In the genomic region with DNA sequence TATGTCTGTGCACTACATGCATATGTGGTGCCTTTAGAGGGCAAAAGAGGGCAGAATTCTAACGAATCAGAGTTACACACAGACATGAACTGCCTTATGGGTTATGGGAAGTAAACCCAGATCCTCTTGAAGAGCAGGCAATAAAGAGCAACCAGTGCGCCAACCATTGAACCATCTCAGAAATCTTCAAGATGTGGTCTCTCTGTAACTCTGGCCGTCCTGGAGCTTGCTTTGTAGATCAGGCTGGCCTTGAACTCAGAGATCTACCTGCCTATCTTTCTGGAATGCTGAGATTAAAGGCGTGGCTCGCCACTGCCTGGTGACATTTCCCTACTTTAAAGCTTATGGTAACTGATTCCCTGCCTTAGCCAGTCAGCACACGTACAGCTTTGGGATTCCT, we compare ENCODE assay signal across 8 mouse cellular contexts. TPM values are rescaled to one million over a fixed set of nuclear protein-coding genes. Genes with fewer than 3 reads are reported as not detected.
DNase-seq lines count a peak whose midpoint lies in the region; ATAC-seq and TF ChIP-seq lines count a peak whose summit lies in the region.

No protein-coding gene starts in this region.

- peak overlapping the region; percentile 92; the same call in 1 of the 2 replicates for H3K4me2 ChIP-seq in hindbrain, embryonic 11.5 days (replicated peaks; ENCODE audit: low read depth, low read length)
- H3K4me2 ChIP-seq in midbrain, embryonic 14.5 days (ENCODE audit: low read length) = peak overlapping the region; percentile 98

- no peak overlapping the region for H3K27ac ChIP-seq in heart, embryonic 10.5 days
- no peak overlapping the region for H3K27ac ChIP-seq in hindbrain, embryonic 11.5 days (ENCODE audit: low read depth, low read length)
- no peak overlapping the region for H3K27ac ChIP-seq in midbrain, embryonic 14.5 days (replicated peaks; ENCODE audit: low read depth, low read length)

- DNase-seq in heart, embryonic 10.5 days (ENCODE audit: low spot score) = no peak
- DNase-seq in heart, postnatal 10 days = no peak
- DNase-seq in G1E (ENCODE audit: low spot score) = no peak
- DNase-seq in hindbrain, embryonic 11.5 days (ENCODE audit: low spot score) = no peak
- no peak for DNase-seq in midbrain, embryonic 14.5 days
- no peak for DNase-seq in adrenal gland, postnatal 36 days
- DNase-seq in thymus, postnatal 4 days = no peak
- DNase-seq in lung, postnatal 36 days = no peak

- H3K4me1 ChIP-seq in heart, embryonic 10.5 days = peaks cover 18% of the 10 kb centered on the region
- H3K4me1 ChIP-seq in G1E (ENCODE audit: insufficient read depth, low read depth, low read length) = peaks cover 40% of the 10 kb centered on the region
- H3K4me1 ChIP-seq in hindbrain, embryonic 11.5 days (replicated peaks; ENCODE audit: control insufficient read depth, insufficient read depth, low read length) = peaks cover 4% of the 10 kb centered on the region
- peaks cover 11% of the 10 kb centered on the region for H3K4me1 ChIP-seq in midbrain, embryonic 14.5 days (ENCODE audit: control insufficient read depth, insufficient read depth, low read length)

- intact Hi-C loops in heart, postnatal 10 days (cut with DNase I) = loop anchor here (2.0 kb wide), 1 partner anchor 19 kb away; no protein-coding TSS in a partner anchor

- H3K36me3 ChIP-seq in heart, embryonic 10.5 days = peaks cover 32% of the 10 kb centered on the region
- H3K36me3 ChIP-seq in G1E (replicated peaks) = peaks cover 34% of the 10 kb centered on the region
- H3K36me3 ChIP-seq in hindbrain, embryonic 11.5 days (ENCODE audit: control insufficient read depth, insufficient read depth, low read length) = peaks cover 2% of the 10 kb centered on the region; the same call in 1 of the 2 replicates
- peaks cover 21% of the 10 kb centered on the region for H3K36me3 ChIP-seq in midbrain, embryonic 14.5 days (ENCODE audit: control insufficient read depth, insufficient read depth, low read length)

- no peak for ATAC-seq in G1E (ENCODE audit: extremely low read depth, insufficient number of reproducible peaks, low FRiP score, poor library complexity, severe bottlenecking)
- ATAC-seq in hindbrain, embryonic 11.5 days (ENCODE audit: low FRiP score) = no peak
- no peak for ATAC-seq in midbrain, embryonic 14.5 days (ENCODE audit: low FRiP score, low TSS enrichment)

- H3K4me3 ChIP-seq in heart, embryonic 10.5 days = peak overlapping the region; percentile 99
- H3K4me3 ChIP-seq in G1E (ENCODE audit: low read depth, low read length) = peak overlapping the region; percentile 85
- H3K4me3 ChIP-seq in hindbrain, embryonic 11.5 days (ENCODE audit: low read depth, low read length) = peak overlapping the region; percentile 98; the same call in 1 of the 2 replicates
- H3K4me3 ChIP-seq in midbrain, embryonic 14.5 days (replicated peaks; ENCODE audit: low read depth, low read length) = peak overlapping the region; percentile 93

- no peak overlapping the region for H3K9ac ChIP-seq in hindbrain, embryonic 11.5 days (ENCODE audit: low read depth, low read length)
- no peak overlapping the region for H3K9ac ChIP-seq in midbrain, embryonic 14.5 days (replicated peaks; ENCODE audit: low read length)

- 22% methylated on average over 6 of the region's 6 CpGs for WGBS in heart, embryonic 10.5 days
- 28% methylated on average over 6 of the region's 6 CpGs for WGBS in hindbrain, embryonic 11.5 days
- 25% methylated on average over 6 of the region's 6 CpGs for WGBS in midbrain, embryonic 14.5 days

- TF ChIP-seq CTCF in G1E (IDR thresholded peaks at IDR 0.05; ENCODE audit: low read depth, low read length) = no peak

- H3K27me3 ChIP-seq in heart, embryonic 10.5 days (ENCODE audit: insufficient read depth, poor library complexity, severe bottlenecking) = no peaks in the 10 kb centered on the region
- H3K27me3 ChIP-seq in G1E (ENCODE audit: insufficient read depth, low read length) = no peaks in the 10 kb centered on the region
- H3K27me3 ChIP-seq in hindbrain, embryonic 11.5 days (ENCODE audit: control insufficient read depth, insufficient read depth, low read length) = no peaks in the 10 kb centered on the region
- no peaks in the 10 kb centered on the region for H3K27me3 ChIP-seq in midbrain, embryonic 14.5 days (ENCODE audit: control insufficient read depth, insufficient read depth, low read length)

- no peaks in the 10 kb centered on the region for H3K9me3 ChIP-seq in heart, embryonic 10.5 days
- no peaks in the 10 kb centered on the region for H3K9me3 ChIP-seq in G1E (replicated peaks)
- H3K9me3 ChIP-seq in hindbrain, embryonic 11.5 days (ENCODE audit: control insufficient read depth, low read length) = no peaks in the 10 kb centered on the region
- no peaks in the 10 kb centered on the region for H3K9me3 ChIP-seq in midbrain, embryonic 14.5 days (ENCODE audit: control insufficient read depth, low read length)

RNA-seq across cellular contexts. Expression of a gene that starts 3.8 kb away (rescaled TPM):
- 188 and 226 TPM in 2 replicates for polyA plus RNA-seq in heart, embryonic 10.5 days (2016; fragmentation: Nextera tagmentation; extraction: Ambion mirVana)
- 100 to 1,000 TPM; 353 to 356 TPM for total RNA-seq in heart, postnatal 10 days (2021)
- 325 and 411 TPM in 2 replicates for total RNA-seq in G1E (2014; fragmentation: Nextera tagmentation)
- total RNA-seq in G1E (2017) = 257 and 270 TPM in 2 replicates
- polyA plus RNA-seq in G1E (2012) = 957 and 1,213 TPM in 2 replicates
- 140 and 173 TPM in 2 replicates for polyA plus RNA-seq in hindbrain, embryonic 11.5 days (2014; fragmentation: Nextera tagmentation; extraction: Ambion mirVana)
- 117 and 123 TPM in 2 replicates for polyA plus RNA-seq in midbrain, embryonic 14.5 days (2014; fragmentation: Nextera tagmentation; extraction: Ambion mirVana)
- total RNA-seq in adrenal gland, postnatal 36 days (2021) = 100 to 1,000 TPM; 352 to 397 TPM

RNA-seq across cellular contexts. Expression of a gene that starts 20.4 kb away (rescaled TPM):
- 385 and 393 TPM in 2 replicates for polyA plus RNA-seq in heart, embryonic 10.5 days (2016; fragmentation: Nextera tagmentation; extraction: Ambion mirVana)
- 100 to 1,000 TPM; 195 TPM for total RNA-seq in heart, postnatal 10 days (2021)
- total RNA-seq in G1E (2014; fragmentation: Nextera tagmentation) = 175 and 205 TPM in 2 replicates
- total RNA-seq in G1E (2017) = 246 and 273 TPM in 2 replicates
- polyA plus RNA-seq in G1E (2012) = 349 and 352 TPM in 2 replicates
- polyA plus RNA-seq in hindbrain, embryonic 11.5 days (2014; fragmentation: Nextera tagmentation; extraction: Ambion mirVana) = 427 and 504 TPM in 2 replicates
- 277 and 366 TPM in 2 replicates for polyA plus RNA-seq in midbrain, embryonic 14.5 days (2014; fragmentation: Nextera tagmentation; extraction: Ambion mirVana)
- 100 to 1,000 TPM; 288 to 322 TPM for total RNA-seq in adrenal gland, postnatal 36 days (2021)

RNA-seq across cellular contexts. Expression of a gene that starts 21.2 kb away (rescaled TPM):
- 2.5 TPM in 2 replicates for polyA plus RNA-seq in heart, embryonic 10.5 days (2016; fragmentation: Nextera tagmentation; extraction: Ambion mirVana)
- 10 to 100 TPM; 16.0 to 18.9 TPM for total RNA-seq in heart, postnatal 10 days (2021)
- total RNA-seq in G1E (2014; fragmentation: Nextera tagmentation) (3.1 and 3.9 TPM in 2 replicates), G1E (2017) (1.2 and 2.6 TPM in 2 replicates)
- 9.5 and 10.1 TPM in 2 replicates for polyA plus RNA-seq in G1E (2012)
- polyA plus RNA-seq in hindbrain, embryonic 11.5 days (2014; fragmentation: Nextera tagmentation; extraction: Ambion mirVana) = 11.2 and 11.8 TPM in 2 replicates
- polyA plus RNA-seq in midbrain, embryonic 14.5 days (2014; fragmentation: Nextera tagmentation; extraction: Ambion mirVana) = 45.3 and 50.1 TPM in 2 replicates
- total RNA-seq in adrenal gland, postnatal 36 days (2021) = 10 to 100 TPM; 13.5 to 15.0 TPM

RNA-seq across cellular contexts. Expression of a gene that starts 42.3 kb away (rescaled TPM):
- 0.95 and 1.4 TPM in 2 replicates for polyA plus RNA-seq in heart, embryonic 10.5 days (2016; fragmentation: Nextera tagmentation; extraction: Ambion mirVana)
- under 1 TPM; 0.62 TPM for total RNA-seq in heart, postnatal 10 days (2021)
- 0.58 TPM in 1 of 2 replicates, not detected in the other for total RNA-seq in G1E (2014; fragmentation: Nextera tagmentation)
- 0.12 and 0.16 TPM in 2 replicates for total RNA-seq in G1E (2017)
- polyA plus RNA-seq in G1E (2012) = not detected in 2 replicates
- 3.1 and 3.5 TPM in 2 replicates for polyA plus RNA-seq in hindbrain, embryonic 11.5 days (2014; fragmentation: Nextera tagmentation; extraction: Ambion mirVana)
- polyA plus RNA-seq in midbrain, embryonic 14.5 days (2014; fragmentation: Nextera tagmentation; extraction: Ambion mirVana) = 8.5 and 11.9 TPM in 2 replicates
- 10 to 100 TPM in 1 of 2 experiments, 1 to 10 TPM in 1; 8.9 to 17.5 TPM for total RNA-seq in adrenal gland, postnatal 36 days (2021)

RNA-seq across cellular contexts. Expression of a gene that starts 45.6 kb away (rescaled TPM):
- polyA plus RNA-seq in heart, embryonic 10.5 days (2016; fragmentation: Nextera tagmentation; extraction: Ambion mirVana) = 68.8 and 103 TPM in 2 replicates
- total RNA-seq in heart, postnatal 10 days (2021) = 10 to 100 TPM; 12.5 to 13.2 TPM
- 17.5 and 22.7 TPM in 2 replicates for total RNA-seq in G1E (2014; fragmentation: Nextera tagmentation)
- total RNA-seq in G1E (2017) = 95.7 and 97.6 TPM in 2 replicates
- 3.3 and 6.1 TPM in 2 replicates for polyA plus RNA-seq in G1E (2012)
- 103 and 105 TPM in 2 replicates for polyA plus RNA-seq in hindbrain, embryonic 11.5 days (2014; fragmentation: Nextera tagmentation; extraction: Ambion mirVana)
- 89.6 and 95.7 TPM in 2 replicates for polyA plus RNA-seq in midbrain, embryonic 14.5 days (2014; fragmentation: Nextera tagmentation; extraction: Ambion mirVana)
- total RNA-seq in adrenal gland, postnatal 36 days (2021) = 10 to 100 TPM; 37.0 to 56.4 TPM
